Mouse (Mus musculus) forebrain, postnatal 0 days (tissue): ENCODE results near the gene Rnh1. TPM values are rescaled to one million over a fixed set of nuclear protein-coding genes. Genes with fewer than 3 reads are reported as not detected.

ENCODE experiments used
- ATAC-seq: fragments of 200-750 bp; cut with Nextera tagmentation; 2 replicates; pipeline ENCODE4 v1.8.0; 2017; ENCODE audit warnings: mild to moderate bottlenecking, moderate library complexity
- DNase-seq: peaks from one replicate; pipeline ENCODE4 v3.0.0-alpha.2; 2015
- H3K27ac ChIP-seq: fragments of 300-500 bp; sonication (generic); 2 replicates; pipeline ENCODE4 v1.5.1; 2014; ENCODE audit warnings: low read depth, mild to moderate bottlenecking, antibody characterized with exemption, low read length, moderate library complexity, mixed read lengths
- H3K27me3 ChIP-seq: fragments of 300-500 bp; sonication (generic); 2 replicates; pipeline ENCODE4 v1.6.1; 2014; ENCODE audit warnings: mild to moderate bottlenecking, low read length, mixed read lengths; ENCODE audit not compliant: insufficient read depth
- H3K36me3 ChIP-seq: fragments of 300-500 bp; sonication (generic); 2 replicates; pipeline ENCODE4 v1.6.1; 2014; ENCODE audit warnings: mild to moderate bottlenecking, moderate library complexity; ENCODE audit not compliant: insufficient read depth
- H3K4me1 ChIP-seq: fragments of 300-500 bp; sonication (generic); 2 replicates; pipeline ENCODE4 v1.6.1; 2014; ENCODE audit warnings: antibody characterized with exemption; ENCODE audit not compliant: insufficient read depth
- H3K4me2 ChIP-seq: fragments of 300-500 bp; sonication (generic); 2 replicates; pipeline ENCODE4 v1.6.1; 2014; ENCODE audit warnings: low read depth, mild to moderate bottlenecking, moderate library complexity
- H3K4me3 ChIP-seq: fragments of 300-500 bp; sonication (generic); 2 replicates; pipeline ENCODE4 v1.5.1; 2014; ENCODE audit warnings: low read depth, low read length, mixed read lengths
- H3K9ac ChIP-seq: fragments of 300-500 bp; sonication (generic); 2 replicates; pipeline ENCODE4 v1.6.1; 2014; ENCODE audit warnings: mild to moderate bottlenecking
- H3K9me3 ChIP-seq: fragments of 300-500 bp; sonication (generic); 2 replicates; pipeline ENCODE4 v1.6.1; 2016; ENCODE audit warnings: low read length
- CTCF ChIP-seq: sonication (generic); IDR thresholded peaks from 2 replicates; pipeline ENCODE4 v1.5.1; 2016; ENCODE audit warnings: antibody characterized with exemption, control low read depth, low read depth
- WGBS: fragments of 180-500 bp; shearing (Covaris S2); extraction: QIAGEN DNeasy Blood & Tissue Kit; methylation state at CpG from one replicate; pipeline ENCODE4 v1.1.7; 2014; 5-methylcytosine and 5-hydroxymethylcytosine counted together
- polyA plus RNA-seq: library from polyadenylated mRNA; unstranded; fragments of >200 nt; fragmentation: Nextera tagmentation; extraction: Ambion mirVana; gene quantifications from 2 replicates; pipeline ENCODE4 v1.2.1, GENCODE M21; 2015
- total RNA-seq: library from RNA; depleted of rRNA; stranded (reverse); fragments of >200 nt; gene quantifications from 2 replicates; pipeline ENCODE4 v1.2.3, GENCODE M21; 2014

Rnh1 gene
- total and polyA plus RNA-seq, 2 experiments from 2014 or later, result 41.6 to 45.4 TPM

- Histone ChIP-seq H3K36me3 (no peaks in the 10 kb centered on the region), H3K4me1 (no peaks in the 10 kb centered on the region), H3K9me3 (no peaks in the 10 kb centered on the region), H3K27ac (no peak within 1 kb of the TSS), H3K4me3 (no peak within 1 kb of the TSS), H3K27me3 (no peaks in the 10 kb centered on the region), H3K4me2 (peak within 1 kb of the TSS; percentile 96), H3K9ac (peak within 1 kb of the TSS; percentile 43; the same call in 1 of the 2 replicates)
- ATAC-seq (no peak), DNase-seq (no peak)
- 92% methylated on average over 11 of the region's 11 CpGs for WGBS
- no peak for TF ChIP-seq CTCF
Observed at GRCm38 (mm10) chr7:141213605-141214235, 41.1 kb upstream of the Rnh1 start, which contains the start of gene Lmntd2. TSS of gene Lmntd2 (minus strand) at chr7:141214080.

- WGBS, result 81% methylated on average over 3 of the region's 3 CpGs
- Histone ChIP-seq H3K9ac (no peak overlapping the region), H3K4me2 (no peak overlapping the region), H3K4me1 (no peaks in the 10 kb centered on the region), H3K27me3 (no peaks in the 10 kb centered on the region), H3K9me3 (no peaks in the 10 kb centered on the region), H3K4me3 (no peak overlapping the region), H3K36me3 (no peaks in the 10 kb centered on the region), H3K27ac (no peak overlapping the region)
- no peak for DNase-seq
- no peak for ATAC-seq
- no peak for TF ChIP-seq CTCF
Observed at GRCm38 (mm10) chr7:141213133-141213532, 40.5 kb upstream of the Rnh1 start.

GRCm38 (mm10) chr7:141210606-141211131, 38.0 kb upstream of the Rnh1 start:
- DNase-seq (no peak), ATAC-seq (no peak)
- Histone ChIP-seq H3K9ac (no peak overlapping the region), H3K36me3 (no peaks in the 10 kb centered on the region), H3K27me3 (no peaks in the 10 kb centered on the region), H3K9me3 (no peaks in the 10 kb centered on the region), H3K4me1 (no peaks in the 10 kb centered on the region), H3K27ac (no peak overlapping the region), H3K4me2 (no peak overlapping the region), H3K4me3 (no peak overlapping the region)
- WGBS, result 89% methylated on average over 14 of the region's 14 CpGs
- no peak for TF ChIP-seq CTCF

- ATAC-seq, result no peak
- WGBS, result 88% methylated on average over 12 of the region's 12 CpGs
- H3K9ac ChIP-seq, result no peak overlapping the region
Observed at GRCm38 (mm10) chr7:141210137-141210536, 37.5 kb upstream of the Rnh1 start.

GRCm38 (mm10) chr7:141209526-141209925, 36.9 kb upstream of the Rnh1 start:
- Histone ChIP-seq H3K4me1 (no peaks in the 10 kb centered on the region), H3K9me3 (no peaks in the 10 kb centered on the region), H3K27me3 (no peaks in the 10 kb centered on the region), H3K4me2 (no peak overlapping the region), H3K36me3 (no peaks in the 10 kb centered on the region), H3K27ac (no peak overlapping the region), H3K4me3 (no peak overlapping the region), H3K9ac (no peak overlapping the region)
- no peak for DNase-seq
- WGBS, result 68% methylated on average over 3 of the region's 3 CpGs
- ATAC-seq, result no peak
- no peak for TF ChIP-seq CTCF

More at GRCm38 (mm10) chr7:141210137-141210536, 37.5 kb upstream of the Rnh1 start:
- H3K4me3 ChIP-seq, result no peak overlapping the region
- H3K36me3 ChIP-seq, result no peaks in the 10 kb centered on the region
- TF ChIP-seq CTCF, result no peak
- no peak for DNase-seq
- no peaks in the 10 kb centered on the region for H3K27me3 ChIP-seq
- no peak overlapping the region for H3K4me2 ChIP-seq
- H3K4me1 ChIP-seq, result no peaks in the 10 kb centered on the region
- no peak overlapping the region for H3K27ac ChIP-seq
- no peaks in the 10 kb centered on the region for H3K9me3 ChIP-seq

- H3K4me3 ChIP-seq, result no peak overlapping the region
- no peak overlapping the region for H3K27ac ChIP-seq
- H3K9ac ChIP-seq, result no peak overlapping the region
- 94% methylated on average over 18 of the region's 18 CpGs for WGBS
- H3K9me3 ChIP-seq, result no peaks in the 10 kb centered on the region
- no peaks in the 10 kb centered on the region for H3K36me3 ChIP-seq
- no peaks in the 10 kb centered on the region for H3K27me3 ChIP-seq
- H3K4me2 ChIP-seq, result no peak overlapping the region
- ATAC-seq (no peak), DNase-seq (no peak)
- no peaks in the 10 kb centered on the region for H3K4me1 ChIP-seq
- no peak for TF ChIP-seq CTCF
Observed at GRCm38 (mm10) chr7:141206182-141206937, 33.7 kb upstream of the Rnh1 start.

- DNase-seq (no peak), ATAC-seq (no peak)
- Histone ChIP-seq H3K36me3 (no peaks in the 10 kb centered on the region), H3K4me1 (no peaks in the 10 kb centered on the region), H3K4me2 (no peak overlapping the region), H3K9ac (no peak overlapping the region), H3K4me3 (no peak overlapping the region), H3K27ac (no peak overlapping the region), H3K9me3 (no peaks in the 10 kb centered on the region), H3K27me3 (no peaks in the 10 kb centered on the region)
- 95% methylated on average over 5 of the region's 5 CpGs for WGBS
- TF ChIP-seq CTCF, result no peak
Observed at GRCm38 (mm10) chr7:141205504-141205903, 32.8 kb upstream of the Rnh1 start.
